Mouse (Mus musculus) layer of hippocampus, adult 2 months (tissue): ENCODE measurements around the gene Ccdc34. TPM values are rescaled to one million over a fixed set of nuclear protein-coding genes. Genes with fewer than 3 reads are reported as not detected.

ENCODE experiments used
- DNase-seq, 2 experiments: peaks; one replicate each; pipeline ENCODE4 v3.0.0; 2022; ENCODE audit warnings: low spot score in 2 of 2
- H3K27ac ChIP-seq: fragments of 200-600 bp; 2 replicates; pipeline ENCODE4 v1.8.1; 2022
- H3K4me3 ChIP-seq: fragments of 200-600 bp; 2 replicates; pipeline ENCODE4 v1.8.1; 2022; ENCODE audit warnings: mild to moderate bottlenecking
- CTCF ChIP-seq: fragments of 200-600 bp; conservative IDR thresholded peaks from 2 replicates; pipeline ENCODE4 v1.8.1; 2022; ENCODE audit warnings: antibody characterized with exemption, mild to moderate bottlenecking, moderate library complexity
- total RNA-seq, 2 experiments: library from RNA; stranded (reverse); gene quantifications; 2 replicates each; pipeline ENCODE4 v1.2.3; 2021

The Ccdc34 gene
- total RNA-seq, 2 experiments from 2014 or later = 16.3 to 20.1 TPM

DNA sequence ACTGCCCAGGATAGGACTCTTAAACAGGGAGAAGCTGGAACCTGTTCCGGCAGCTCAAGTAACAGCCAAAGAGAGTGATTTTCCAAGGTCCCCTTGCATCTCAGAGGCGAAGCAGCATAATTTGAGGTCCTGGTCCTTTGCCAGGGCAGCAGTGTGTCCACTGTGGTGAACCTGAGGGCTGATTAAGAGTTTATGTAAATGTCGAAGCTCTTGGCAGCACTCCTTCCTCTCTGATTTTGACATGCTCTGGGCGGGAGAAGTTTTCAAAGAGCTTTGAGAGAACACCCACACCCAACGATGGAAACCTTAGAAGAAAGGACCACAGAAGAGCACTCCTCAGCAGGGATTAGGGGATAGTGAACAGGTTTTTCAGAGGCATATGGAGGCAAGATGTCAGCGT, 164.6 kb downstream of the Ccdc34 start:
- no peak for TF ChIP-seq CTCF
- Histone ChIP-seq H3K4me3 (no peak overlapping the region), H3K27ac (peak overlapping the region; percentile 46; the same call in 1 of the 2 replicates)
- peak in 1 of 2 experiments; percentile 19 for DNase-seq

GRCm38 (mm10) chr2:110182795-110183486, 165.3 kb downstream of the Ccdc34 start:
- DNase-seq = no peak
- H3K27ac ChIP-seq = peak overlapping the region; percentile 46; the same call in 1 of the 2 replicates
- no peak overlapping the region for H3K4me3 ChIP-seq
- TF ChIP-seq CTCF = no peak

DNA sequence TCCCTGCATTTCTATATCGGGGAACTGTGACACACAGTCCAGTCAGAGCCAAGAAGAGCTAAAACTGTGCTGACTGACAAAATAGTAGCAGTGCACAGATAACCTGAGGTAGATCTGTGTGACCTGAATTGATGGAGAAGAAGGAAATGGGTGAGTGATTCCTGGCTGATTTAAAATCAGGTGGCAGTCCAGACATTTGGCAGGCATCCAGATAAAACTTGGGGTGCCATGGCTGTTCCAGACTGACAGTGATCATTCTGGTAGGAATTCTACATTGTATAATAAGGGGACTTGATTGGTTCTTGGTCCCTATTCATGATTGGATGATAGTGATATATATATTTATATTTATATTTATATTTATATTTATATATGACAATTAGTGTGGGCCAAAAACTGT, 166.5 kb downstream of the Ccdc34 start:
- TF ChIP-seq CTCF = no peak
- no peak for DNase-seq
- no peak overlapping the region for H3K4me3 ChIP-seq
- H3K27ac ChIP-seq = no peak overlapping the region

- TF ChIP-seq CTCF = no peak
- Histone ChIP-seq H3K4me3 (no peak overlapping the region), H3K27ac (no peak overlapping the region)
- no peak for DNase-seq
Observed at GRCm38 (mm10) chr2:110186427-110186980, 168.9 kb downstream of the Ccdc34 start.

GRCm38 (mm10) chr2:110188696-110189397, 171.2 kb downstream of the Ccdc34 start:
- TF ChIP-seq CTCF = no peak
- no peak for DNase-seq
- Histone ChIP-seq H3K4me3 (no peak overlapping the region), H3K27ac (no peak overlapping the region)

GRCm38 (mm10) chr2:110190416-110190815, 172.8 kb downstream of the Ccdc34 start:
- Histone ChIP-seq H3K4me3 (no peak overlapping the region), H3K27ac (no peak overlapping the region)
- TF ChIP-seq CTCF = no peak
- DNase-seq = no peak

GRCm38 (mm10) chr2:110191186-110191690, 173.6 kb downstream of the Ccdc34 start:
- TF ChIP-seq CTCF = no peak
- no peak for DNase-seq
- H3K27ac ChIP-seq = no peak overlapping the region
- no peak overlapping the region for H3K4me3 ChIP-seq

DNA sequence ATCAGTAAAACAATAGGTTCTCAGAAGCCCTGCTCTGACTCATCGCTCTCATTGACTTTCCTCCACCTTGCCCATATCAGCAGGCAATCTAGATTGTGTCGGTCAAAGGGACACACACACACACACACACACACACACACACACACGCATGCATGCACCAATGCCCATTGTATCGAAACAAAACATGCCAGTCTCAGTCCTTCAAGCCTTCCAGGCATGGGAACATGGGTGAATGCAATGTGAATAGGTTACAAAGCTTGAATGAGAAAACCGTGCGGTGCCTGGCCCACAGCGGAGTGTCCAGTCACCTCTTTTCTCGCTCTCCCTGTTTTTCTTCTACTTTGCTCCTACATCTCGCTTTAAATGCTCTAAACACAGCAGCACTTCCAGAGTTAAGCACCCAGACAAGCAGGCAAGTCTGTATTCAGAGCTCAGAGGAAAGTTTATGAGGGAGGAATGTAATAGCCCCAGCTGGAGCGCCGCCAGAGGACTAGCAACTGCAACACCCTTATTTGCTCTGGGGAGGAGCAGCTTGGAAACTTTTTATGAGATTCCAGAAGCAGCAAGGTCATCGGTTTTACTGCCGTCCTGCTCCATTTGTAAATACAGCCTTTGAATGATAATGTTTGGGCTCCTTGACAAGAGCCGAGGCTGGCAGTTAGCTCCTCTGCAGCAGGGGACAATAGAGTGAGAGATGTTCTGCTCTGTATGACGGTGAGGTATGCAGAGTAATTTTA, 174.5 kb downstream of the Ccdc34 start:
- Histone ChIP-seq H3K4me3 (no peak overlapping the region), H3K27ac (peak overlapping the region; percentile 55)
- no peak for DNase-seq
- TF ChIP-seq CTCF = no peak

GRCm38 (mm10) chr2:110192702-110193312, 175.2 kb downstream of the Ccdc34 start:
- DNase-seq = no peak
- no peak overlapping the region; the same call in 1 of the 2 replicates for H3K27ac ChIP-seq
- TF ChIP-seq CTCF = no peak
- no peak overlapping the region for H3K4me3 ChIP-seq

- DNase-seq = no peak
- no peak for TF ChIP-seq CTCF
- Histone ChIP-seq H3K27ac (no peak overlapping the region), H3K4me3 (no peak overlapping the region)
Observed at GRCm38 (mm10) chr2:110196551-110196950, 178.9 kb downstream of the Ccdc34 start.

- H3K4me3 ChIP-seq = no peak overlapping the region
- TF ChIP-seq CTCF = no peak
- no peak overlapping the region for H3K27ac ChIP-seq
- no peak for DNase-seq
Observed at GRCm38 (mm10) chr2:110199648-110200047, 182.0 kb downstream of the Ccdc34 start.

DNA sequence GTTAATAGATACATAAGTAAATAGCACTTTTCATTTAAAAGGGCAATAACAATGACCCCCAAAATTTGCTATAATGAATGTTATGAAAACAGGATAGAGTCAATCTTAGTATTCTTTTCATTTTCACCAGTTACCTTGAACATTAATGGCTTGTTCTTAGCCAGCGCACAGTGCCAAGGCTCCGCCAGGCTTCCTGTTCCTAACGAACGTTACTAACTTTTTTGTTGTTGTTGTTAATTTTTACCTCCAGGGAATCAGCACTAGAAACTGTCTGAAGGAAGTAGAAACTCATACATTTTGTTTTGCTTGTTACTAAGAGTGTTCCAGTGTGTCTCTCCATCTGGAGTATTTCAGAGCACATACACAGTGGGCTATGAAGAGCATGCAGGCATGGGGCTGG, 184.2 kb downstream of the Ccdc34 start:
- TF ChIP-seq CTCF = no peak
- DNase-seq = no peak
- no peak overlapping the region for H3K27ac ChIP-seq
- no peak overlapping the region for H3K4me3 ChIP-seq
